Comparison of ENCODE assay signal across 10 mouse cellular contexts in genomic region chr3:58469655-58470437, GRCm38 (mm10). TPM values are rescaled to one million over a fixed set of nuclear protein-coding genes. Genes with fewer than 3 reads are reported as not detected.
DNase-seq lines count a peak whose midpoint lies in the region; ATAC-seq lines count a peak whose summit lies in the region.
"Had no signal": no experiment of that assay in that cellular context is flagged by ENCODE, and none has a peak within 500 bp of the region (broad histone marks: within the 10 kb centered on the region; RNA-seq: fewer than 3 reads in every experiment).

No protein-coding gene starts in this region.

- intact Hi-C loops in left cerebral cortex, postnatal 25 days (cut with DNase I), result no loop called here

- peak; percentile 21 to 33 for DNase-seq in heart, adult 9 months (ENCODE audit: low spot score in 2 of 2)
- no peak for DNase-seq in heart, postnatal 4 days
- peak; percentile 47 for DNase-seq in MN1 (ENCODE audit: low spot score)
- DNase-seq in ovary, postnatal 10 days (ENCODE audit: low spot score), result no peak
- DNase-seq in left cerebral cortex, postnatal 25 days (ENCODE audit: low spot score in 2 of 2), result no peak
- no peak for DNase-seq in cerebellum, postnatal 36 days
- DNase-seq: layer of hippocampus, adult 9-11 months had no signal

- ATAC-seq in granulocyte monocyte progenitor cell, adult 5-6 weeks (replicated peaks; ENCODE audit: poor library complexity, severe bottlenecking), result peak; percentile 90
- peak; percentile 64 for ATAC-seq in megakaryocyte-erythroid progenitor cell, adult 5-6 weeks (replicated peaks; ENCODE audit: low FRiP score, low TSS enrichment, poor library complexity, severe bottlenecking)
- ATAC-seq: midbrain, embryonic 13.5 days had no signal

RNA-seq across cellular contexts. Expression of gene Tsc22d2, which starts 55.3 kb away (rescaled TPM):
- total RNA-seq in heart, postnatal 4 days (2021), result 10 to 100 TPM; 46.7 to 49.8 TPM
- 9.2 and 14.0 TPM in 2 replicates for total RNA-seq in granulocyte monocyte progenitor cell, adult 5-6 weeks (2014; fragmentation: Nextera tagmentation)
- 7.9 and 11.0 TPM in 2 replicates for total RNA-seq in granulocyte monocyte progenitor cell, adult 5-6 weeks (2017)
- 12.9 and 21.5 TPM in 2 replicates for total RNA-seq in megakaryocyte-erythroid progenitor cell, adult 5-6 weeks (2014; fragmentation: Nextera tagmentation)
- total RNA-seq in megakaryocyte-erythroid progenitor cell, adult 5-6 weeks (2017), result 17.5 and 25.4 TPM in 2 replicates
- 10 to 100 TPM; 34.7 to 35.2 TPM for total RNA-seq in left cerebral cortex, postnatal 25 days (2021)

RNA-seq across cellular contexts. Expression of gene Eif2a, which starts 55.8 kb away (rescaled TPM):
- 10 to 100 TPM; 40.9 to 42.8 TPM for total RNA-seq in heart, postnatal 4 days (2021)
- total RNA-seq in granulocyte monocyte progenitor cell, adult 5-6 weeks (2014; fragmentation: Nextera tagmentation), result 99.7 and 127 TPM in 2 replicates
- total RNA-seq in granulocyte monocyte progenitor cell, adult 5-6 weeks (2017), result 99.8 and 121 TPM in 2 replicates
- total RNA-seq in megakaryocyte-erythroid progenitor cell, adult 5-6 weeks (2014; fragmentation: Nextera tagmentation), result 123 and 132 TPM in 2 replicates
- 149 and 153 TPM in 2 replicates for total RNA-seq in megakaryocyte-erythroid progenitor cell, adult 5-6 weeks (2017)
- 10 to 100 TPM; 40.8 to 42.2 TPM for total RNA-seq in left cerebral cortex, postnatal 25 days (2021)

RNA-seq across cellular contexts. Expression of gene Serp1, which starts 55.8 kb away (rescaled TPM):
- total RNA-seq in heart, postnatal 4 days (2021), result 10 to 100 TPM; 25.6 to 26.7 TPM
- total RNA-seq in granulocyte monocyte progenitor cell, adult 5-6 weeks (2014; fragmentation: Nextera tagmentation), result 117 and 128 TPM in 2 replicates
- total RNA-seq in granulocyte monocyte progenitor cell, adult 5-6 weeks (2017), result 140 and 165 TPM in 2 replicates
- 38.0 and 40.2 TPM in 2 replicates for total RNA-seq in megakaryocyte-erythroid progenitor cell, adult 5-6 weeks (2014; fragmentation: Nextera tagmentation)
- total RNA-seq in megakaryocyte-erythroid progenitor cell, adult 5-6 weeks (2017), result 64.6 and 71.3 TPM in 2 replicates
- 10 to 100 TPM; 23.4 to 25.4 TPM for total RNA-seq in left cerebral cortex, postnatal 25 days (2021)

Comparison
In these comparisons a context has a peak if more than half of its experiments do, and no peak if none do; other contexts are left out.
1. DNase-seq: peak in heart, adult 9 months (2 of 2) and MN1 (single experiment); none in heart, postnatal 4 days (single experiment), ovary, postnatal 10 days (single experiment), left cerebral cortex, postnatal 25 days (0 of 2) and cerebellum, postnatal 36 days (0 of 2).